Mouse (Mus musculus) A20 (cell line): ENCODE data around the gene Clgn.

Source experiments
- DNase-seq: peaks from one replicate; pipeline ENCODE4 v3.0.0-alpha.2; 2011; ENCODE audit warnings: low read depth, low spot score

The Clgn gene

DNA sequence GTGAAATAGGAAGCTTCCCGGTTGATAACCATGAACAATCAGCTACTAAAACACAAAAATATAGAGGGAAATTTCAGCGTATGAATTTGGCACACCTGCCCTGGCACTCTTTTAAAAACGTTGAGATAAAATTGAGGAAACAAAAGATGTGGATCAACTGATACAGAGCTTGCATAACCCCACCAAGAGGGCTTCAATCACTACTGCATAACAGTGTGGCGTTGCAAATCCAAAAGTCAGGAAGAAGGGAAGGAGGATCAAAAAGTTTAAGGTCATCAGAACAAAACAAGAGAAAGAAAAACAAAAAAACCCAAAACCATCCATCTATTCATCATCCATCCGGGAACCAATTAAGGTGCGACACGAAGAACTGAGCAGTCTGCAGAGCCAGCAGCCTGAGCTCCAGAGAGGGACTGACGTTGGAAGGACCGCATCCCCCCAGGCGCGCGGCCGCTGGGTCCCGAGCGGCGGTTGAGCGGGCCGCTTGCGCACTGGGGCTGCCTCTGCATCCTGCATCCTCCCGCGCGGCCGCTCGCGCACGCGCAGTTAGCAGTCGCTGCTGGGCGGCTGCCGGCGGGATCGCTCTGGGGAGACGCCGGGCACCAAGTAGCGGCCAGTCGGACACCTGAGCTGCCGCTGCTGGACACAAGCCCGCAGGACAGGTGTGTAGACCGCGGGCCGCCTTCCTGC is at the start of gene Clgn:
Gene Clgn, plus strand, starts transcription at position 552 of the 690 bp plus-strand sequence.
- peak; percentile 60 for DNase-seq

DNA sequence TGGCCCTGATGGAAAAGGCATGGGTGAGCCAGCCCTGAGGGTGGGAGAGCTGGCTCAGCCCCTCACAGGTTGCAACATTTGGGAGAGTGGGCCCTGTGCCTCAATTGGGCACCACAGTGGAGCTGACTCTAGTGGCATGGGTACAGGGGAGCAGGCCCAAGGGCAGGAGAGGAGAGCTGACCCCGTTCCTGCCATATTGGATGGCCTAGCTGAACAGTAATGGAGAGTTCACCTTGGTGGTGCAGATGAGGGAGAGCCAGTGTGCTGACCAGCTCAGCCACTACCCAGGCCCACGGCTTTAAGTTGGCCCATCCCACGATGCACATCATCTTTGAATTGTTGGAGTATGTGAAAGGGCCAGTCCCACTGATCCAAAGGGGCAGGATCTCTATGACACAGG is 47.6 kb upstream of the Clgn start:
- DNase-seq = no peak

DNA sequence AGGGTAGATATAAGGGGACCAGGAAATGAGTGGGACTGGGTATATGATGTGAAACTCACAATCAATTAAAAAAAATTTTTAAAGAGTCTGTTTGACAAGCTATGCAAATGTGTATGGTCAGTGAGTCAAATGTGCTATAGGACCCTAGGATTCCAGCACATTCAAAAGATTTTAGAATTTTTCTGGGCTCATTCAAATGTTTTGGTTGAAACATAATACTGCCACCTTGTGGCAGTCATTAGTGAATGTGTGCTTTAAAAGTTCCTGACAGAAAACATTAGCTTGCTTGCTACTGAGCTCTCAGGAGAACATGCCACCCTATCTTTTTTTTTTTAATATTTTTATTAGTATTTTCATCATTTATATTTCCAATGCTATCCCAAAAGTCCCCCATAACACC is 47.0 kb upstream of the Clgn start:
- peak; percentile 34 for DNase-seq

DNA sequence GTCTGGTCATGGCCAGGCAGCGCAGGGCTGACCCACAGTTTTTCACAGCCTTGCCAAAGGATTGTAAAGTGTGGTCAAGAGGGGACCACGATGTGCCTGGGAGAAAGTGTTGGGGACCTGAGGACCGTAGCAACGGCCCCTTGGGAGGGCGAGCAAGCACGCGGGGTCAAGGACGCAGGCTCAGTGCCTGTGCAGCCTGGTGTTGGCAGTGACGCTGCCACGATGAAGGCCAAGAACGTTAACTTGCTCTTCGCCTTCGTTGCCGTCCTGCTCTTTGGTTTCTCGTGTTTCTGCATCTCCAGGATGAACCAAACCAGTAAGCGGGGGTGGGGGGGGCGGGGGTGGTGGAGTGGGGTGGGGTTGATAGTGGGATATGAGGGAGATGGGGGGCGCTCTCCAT is 41.4 kb upstream of the Clgn start, which contains the start of gene Mgat4d:
Gene Mgat4d, plus strand, starts transcription at position 209 of the 400 bp plus-strand sequence.
- no peak for DNase-seq

DNA sequence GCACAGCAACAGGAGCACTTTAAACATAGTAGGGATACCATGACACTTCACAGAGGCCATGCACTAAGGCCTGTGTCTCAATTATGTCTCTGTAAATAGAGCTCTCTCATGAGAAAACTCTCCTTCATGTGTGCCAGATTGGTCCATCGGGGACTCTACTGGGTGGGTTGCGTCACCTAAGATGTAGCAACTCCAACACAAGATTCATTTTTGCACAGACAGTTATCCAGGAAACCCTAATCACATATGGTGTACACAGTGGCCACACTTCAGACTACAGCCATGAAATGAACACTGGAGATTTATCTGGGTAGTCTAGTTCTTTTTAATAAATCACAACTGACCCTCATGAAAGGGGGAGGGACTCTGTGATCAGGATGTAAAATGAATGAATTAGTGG is 38.4 kb upstream of the Clgn start:
- no peak for DNase-seq

DNA sequence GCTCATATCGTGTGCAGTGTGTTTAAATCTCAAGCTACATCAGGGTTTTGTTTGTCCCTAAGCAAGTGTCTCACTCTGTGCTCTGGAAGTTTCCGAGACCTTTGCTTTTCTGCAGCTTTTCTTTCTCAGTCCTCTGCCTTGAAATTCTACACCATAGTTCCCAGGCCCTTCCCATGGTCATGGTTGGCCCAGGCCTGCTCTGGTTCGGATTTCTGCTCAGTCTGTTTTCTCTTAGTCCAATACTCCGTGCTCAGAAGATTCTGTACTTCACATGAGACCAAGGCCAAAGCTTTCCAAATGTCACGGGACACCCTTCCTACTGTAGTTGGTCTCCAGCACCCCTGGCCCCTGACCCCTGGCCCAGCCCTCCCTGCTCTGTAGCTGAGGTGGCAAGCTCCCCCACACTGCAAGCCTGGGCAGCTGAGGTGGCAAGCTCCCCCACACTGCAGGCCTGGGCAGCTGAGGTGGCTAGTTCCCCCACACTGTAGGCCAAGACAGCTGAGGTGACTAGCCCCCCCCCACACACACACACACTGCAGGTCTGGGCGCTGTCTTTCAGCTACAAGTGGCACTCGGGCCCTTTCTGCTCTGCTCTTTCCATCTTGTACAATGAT is 26.4 kb upstream of the Clgn start:
- DNase-seq = no peak

DNA sequence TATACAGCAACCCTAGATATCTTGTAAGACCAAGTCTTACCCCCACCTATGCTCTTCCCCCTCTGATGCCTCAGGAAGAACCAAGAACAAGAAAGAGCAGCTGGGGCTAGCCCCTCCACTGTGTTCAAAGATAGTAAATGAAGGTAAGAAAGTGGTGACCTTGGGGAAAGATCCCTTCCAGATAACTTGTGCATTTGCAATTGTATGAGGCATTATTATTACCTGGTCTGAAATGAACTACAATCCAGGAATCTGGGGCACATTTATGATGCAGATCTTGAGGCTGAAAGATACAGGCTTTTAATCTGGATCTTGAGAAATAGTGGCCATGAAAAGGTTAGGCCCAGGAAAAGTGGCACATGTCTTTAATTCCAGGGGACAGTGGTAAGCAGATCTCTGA is 12.4 kb upstream of the Clgn start:
- no peak for DNase-seq

DNA sequence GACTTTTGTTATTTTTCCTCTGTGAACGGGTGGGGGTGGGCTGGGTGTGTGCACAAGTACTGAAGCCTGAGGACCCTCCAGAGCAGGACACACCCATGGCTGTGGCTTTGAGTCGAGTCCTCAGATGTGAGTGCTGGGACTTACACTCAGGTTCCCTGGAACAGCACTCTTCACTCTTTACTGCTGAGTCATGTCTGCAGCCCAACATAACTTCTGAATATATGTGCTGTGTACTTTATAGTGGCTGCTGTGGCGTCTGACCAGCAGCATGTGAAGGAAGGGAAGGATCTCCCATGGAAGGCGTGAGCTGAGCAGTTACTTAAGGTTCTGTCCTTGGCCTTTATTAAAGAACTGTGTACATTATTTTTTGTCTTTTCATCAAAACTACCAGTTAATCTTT is 9.5 kb upstream of the Clgn start:
- DNase-seq = no peak

DNA sequence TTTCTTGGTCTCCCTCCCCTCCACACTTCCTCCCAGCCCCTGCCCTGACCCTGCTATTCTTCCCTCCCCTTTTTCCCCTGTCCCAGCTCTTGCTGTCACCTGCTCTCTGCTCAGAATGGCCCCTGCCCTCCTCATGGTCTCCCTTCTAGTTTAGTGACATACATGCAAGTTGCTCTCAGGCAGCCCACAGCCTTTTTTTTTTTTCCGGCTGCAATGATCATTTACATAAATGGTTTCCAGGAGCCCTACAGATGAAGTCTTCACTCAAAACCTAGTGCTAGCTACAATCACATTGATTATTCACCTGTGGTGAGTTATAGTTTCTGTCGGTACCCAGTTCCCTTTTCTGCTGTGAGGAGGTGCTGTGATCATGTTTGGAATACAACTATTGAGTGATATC is 8.7 kb upstream of the Clgn start:
- DNase-seq = no peak

DNA sequence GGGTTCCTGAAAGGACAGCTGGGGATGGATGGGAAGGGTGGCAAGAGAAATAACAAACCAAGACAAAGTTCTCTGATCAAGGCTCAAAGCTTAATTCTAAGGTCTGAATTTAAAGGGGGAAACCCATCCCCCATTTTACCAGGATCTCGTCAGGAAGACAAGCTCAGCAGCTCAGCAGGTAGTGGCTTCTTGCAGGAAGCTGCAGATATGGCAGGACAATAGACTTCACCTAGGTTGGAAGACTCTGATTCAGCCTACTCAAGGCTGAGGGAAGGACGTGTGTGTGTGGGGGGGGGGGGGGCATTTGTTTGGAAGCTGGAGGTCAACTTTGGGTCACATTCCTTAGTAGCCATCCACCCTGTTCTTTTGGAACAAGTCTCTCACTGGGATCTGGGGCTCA is 6.8 kb upstream of the Clgn start:
- no peak for DNase-seq

DNA sequence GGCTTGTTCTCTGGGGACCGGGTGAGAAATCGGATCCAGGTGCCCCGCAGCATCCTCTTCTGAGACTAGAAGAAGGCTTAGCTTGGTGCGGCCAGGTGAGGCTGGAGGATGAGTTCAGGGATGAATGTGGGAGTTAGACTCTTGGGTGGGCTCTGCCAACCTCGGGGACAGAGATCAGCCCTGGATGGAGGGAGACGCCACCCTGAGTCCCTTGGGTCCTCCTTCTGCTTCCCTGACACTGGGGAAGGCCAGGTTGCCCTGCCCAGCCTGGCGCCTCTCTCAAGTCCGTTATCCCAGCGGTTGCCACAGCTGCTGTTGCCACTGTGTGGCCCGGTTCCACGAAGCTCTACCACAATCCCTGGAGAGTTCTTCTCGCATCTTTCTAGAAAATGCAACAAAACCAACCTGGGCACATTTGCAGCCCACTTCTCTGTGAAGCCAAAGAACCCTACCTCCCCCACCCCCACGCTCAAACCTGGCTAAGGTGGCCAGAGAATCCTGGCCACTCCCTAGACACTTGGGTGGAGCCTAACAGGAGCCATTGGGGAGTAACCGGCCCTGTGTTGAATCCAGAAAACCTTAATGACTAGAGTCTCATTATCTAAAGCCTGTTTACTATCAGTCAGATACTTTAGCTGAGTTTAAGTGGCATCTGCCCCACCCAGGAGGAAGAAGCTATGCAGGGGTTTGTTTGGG is 487 bp downstream of the Clgn start:
- no peak for DNase-seq

DNA sequence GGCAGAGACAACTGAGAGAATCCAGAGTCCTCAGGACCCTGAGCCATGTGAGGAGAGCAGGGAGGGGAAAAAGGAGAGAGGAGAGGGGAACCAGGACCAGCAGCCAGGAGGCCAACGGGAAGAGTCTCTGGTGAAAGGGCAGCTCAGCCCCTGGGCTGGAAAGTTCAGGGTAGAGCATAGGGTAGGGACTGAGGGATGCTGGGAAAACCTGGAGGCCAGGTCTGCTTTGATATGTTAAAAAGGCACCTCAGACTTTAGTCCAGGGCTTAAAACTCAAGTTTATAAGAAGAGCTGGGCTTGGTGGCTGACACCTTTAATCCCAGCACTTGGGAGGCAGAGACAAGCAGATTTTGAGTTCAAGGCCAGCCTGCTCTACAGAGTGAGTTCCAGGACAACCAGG is 2.9 kb downstream of the Clgn start:
- DNase-seq = no peak

DNA sequence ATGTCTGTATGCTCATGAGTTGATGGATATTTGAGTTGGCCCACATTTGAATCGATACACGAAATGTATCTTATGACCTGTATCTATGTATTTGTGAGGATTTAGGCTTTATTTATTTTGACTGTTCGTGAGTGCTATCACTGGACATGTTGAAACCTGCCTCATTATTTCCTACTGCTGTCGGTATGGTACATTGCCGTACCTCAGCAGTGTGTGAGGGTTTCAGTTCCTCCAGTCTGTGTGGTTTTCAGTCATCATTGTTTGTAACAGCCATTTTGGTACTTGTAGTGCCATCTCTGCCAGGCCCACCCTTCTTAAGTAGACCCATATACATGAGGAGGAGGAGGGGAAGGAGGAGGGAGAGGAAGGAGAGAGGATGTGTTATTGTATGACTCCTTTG is 4.7 kb downstream of the Clgn start:
- peak; percentile 72 for DNase-seq

DNA sequence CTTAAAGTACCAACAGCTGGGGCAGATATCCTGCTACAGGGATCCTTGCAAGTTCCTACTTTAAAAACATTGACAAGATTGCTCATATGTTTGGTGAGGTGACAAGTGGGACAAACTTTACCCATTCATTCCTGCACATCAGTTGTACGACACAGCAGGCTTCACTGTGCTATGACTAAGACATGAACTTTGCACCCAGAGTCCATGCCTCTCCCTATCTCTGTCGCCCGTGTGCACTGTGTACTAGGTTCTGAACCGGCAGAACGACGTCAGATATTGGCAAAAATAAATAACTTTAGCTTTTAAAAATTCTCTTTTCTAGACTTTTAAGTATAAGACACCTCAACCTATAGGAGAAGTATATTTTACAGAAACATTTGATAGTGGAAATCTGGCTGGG is 7.0 kb downstream of the Clgn start:
- DNase-seq = no peak

DNA sequence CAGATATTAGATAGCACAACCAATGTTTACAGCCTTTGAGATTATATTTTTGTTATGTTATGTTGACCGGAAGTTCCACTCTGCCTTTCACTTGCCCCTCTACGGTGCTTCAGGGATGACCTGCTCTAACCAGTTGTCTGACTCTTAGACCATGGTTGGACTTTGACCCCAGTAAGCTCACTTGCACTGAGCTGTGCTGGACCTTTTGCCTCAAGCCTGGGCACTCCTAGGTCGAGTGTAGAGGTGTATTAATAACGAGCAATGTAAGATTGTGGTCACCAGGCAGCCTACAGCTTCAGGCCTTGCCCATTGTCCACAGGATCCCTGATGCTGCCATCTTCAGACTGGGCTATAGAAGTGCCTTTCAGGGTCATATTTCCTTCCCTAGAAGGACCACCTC is 8.1 kb downstream of the Clgn start:
- no peak for DNase-seq

DNA sequence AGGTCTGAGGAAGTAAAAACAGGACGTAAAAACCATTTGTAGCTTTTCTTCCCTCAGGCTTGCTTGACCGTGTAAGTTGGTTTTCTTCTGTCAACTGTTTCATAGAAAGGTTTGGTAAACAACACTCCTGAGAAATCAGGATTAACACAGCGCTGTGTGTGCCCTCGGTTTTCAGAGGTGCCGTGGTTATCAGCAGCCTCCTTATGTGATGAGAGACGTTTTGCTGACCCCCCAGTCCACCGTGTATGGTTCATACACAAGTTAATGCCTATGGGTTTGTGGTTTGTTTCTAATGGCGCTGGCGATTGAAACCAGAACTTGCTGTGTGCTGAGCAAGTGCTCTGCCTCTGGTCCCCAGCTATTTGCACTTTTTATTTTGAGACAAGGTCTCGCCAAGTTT is 15.9 kb downstream of the Clgn start:
- no peak for DNase-seq

DNA sequence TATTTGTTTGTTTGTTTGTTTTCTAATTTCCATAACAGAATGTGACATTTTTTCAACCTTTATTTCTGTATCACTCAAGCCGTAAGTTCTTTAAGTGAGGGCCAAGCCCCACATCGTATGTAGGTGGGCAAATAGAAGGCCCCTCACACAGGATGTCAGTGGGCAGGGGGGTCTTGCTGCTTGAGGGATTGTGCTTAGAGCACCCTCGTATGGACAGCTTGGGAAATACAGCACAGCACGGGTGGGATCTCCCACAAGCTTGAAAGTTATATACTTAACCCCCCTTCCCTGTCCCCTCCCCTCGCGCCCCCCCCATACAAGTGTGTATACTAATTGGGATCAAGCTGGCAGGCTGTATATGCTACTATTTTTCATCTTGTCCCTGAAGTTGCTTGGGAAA is 17.2 kb downstream of the Clgn start:
- DNase-seq = peak; percentile 60

DNA sequence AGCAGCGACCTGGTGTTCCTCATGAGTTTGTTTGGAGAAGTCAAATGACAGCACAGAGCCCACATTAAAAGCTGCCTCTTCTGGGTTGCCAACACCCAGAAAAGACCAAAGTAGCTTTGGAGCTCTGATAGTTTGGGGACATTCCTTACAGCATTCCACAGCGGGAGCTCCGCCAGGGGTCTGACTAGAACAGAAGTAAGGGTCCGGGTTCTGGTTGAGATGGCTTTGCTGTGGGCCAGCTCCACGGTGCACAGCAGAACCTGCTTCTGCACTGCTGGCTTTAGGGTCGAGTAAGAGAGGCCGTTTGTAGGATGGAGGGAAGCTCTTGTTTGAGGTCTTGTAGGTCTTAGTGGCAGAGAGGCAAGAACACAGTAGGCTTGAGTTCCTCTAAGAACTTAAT is 18.8 kb downstream of the Clgn start:
- no peak for DNase-seq

DNA sequence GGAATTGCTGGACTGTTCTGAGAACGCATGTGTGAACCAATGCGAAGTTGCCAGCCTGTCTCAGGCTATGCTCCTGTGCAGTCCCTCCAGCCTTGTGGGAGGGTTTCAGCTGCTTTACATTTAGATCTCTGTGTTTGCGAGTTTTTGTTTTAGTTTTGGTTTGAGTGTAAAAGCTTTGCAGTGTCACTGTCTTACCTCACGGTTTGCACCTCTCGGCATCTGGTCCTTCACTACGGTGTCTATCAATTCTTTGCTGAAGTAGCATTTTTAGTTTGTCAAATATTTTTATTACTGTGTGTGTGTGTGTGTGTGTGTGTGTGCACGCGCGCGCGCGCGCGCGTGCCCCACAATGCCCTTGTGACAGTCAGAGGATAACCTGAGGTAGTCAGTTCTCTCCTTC is 27.2 kb downstream of the Clgn start:
- DNase-seq = peak; percentile 33

DNA sequence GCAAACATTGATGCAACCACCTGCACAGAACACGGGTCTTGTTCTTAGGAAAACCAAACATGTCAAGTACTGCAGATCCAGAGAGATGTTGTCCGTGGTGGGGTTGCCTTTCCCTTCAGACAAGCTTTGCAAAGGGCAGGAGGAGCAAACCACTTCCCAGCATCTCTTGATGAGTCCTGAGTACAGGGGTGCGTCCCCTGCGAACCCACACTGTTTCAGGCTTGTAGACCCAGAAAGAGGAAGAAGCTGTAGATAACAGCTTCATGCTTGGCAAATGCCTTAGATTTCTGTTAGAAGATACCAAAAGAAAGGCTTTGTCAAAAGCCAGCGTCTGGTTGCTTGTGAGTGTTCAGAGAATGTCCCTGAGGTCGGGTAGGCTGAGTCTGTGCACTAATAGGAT is 28.3 kb downstream of the Clgn start:
- no peak for DNase-seq

DNA sequence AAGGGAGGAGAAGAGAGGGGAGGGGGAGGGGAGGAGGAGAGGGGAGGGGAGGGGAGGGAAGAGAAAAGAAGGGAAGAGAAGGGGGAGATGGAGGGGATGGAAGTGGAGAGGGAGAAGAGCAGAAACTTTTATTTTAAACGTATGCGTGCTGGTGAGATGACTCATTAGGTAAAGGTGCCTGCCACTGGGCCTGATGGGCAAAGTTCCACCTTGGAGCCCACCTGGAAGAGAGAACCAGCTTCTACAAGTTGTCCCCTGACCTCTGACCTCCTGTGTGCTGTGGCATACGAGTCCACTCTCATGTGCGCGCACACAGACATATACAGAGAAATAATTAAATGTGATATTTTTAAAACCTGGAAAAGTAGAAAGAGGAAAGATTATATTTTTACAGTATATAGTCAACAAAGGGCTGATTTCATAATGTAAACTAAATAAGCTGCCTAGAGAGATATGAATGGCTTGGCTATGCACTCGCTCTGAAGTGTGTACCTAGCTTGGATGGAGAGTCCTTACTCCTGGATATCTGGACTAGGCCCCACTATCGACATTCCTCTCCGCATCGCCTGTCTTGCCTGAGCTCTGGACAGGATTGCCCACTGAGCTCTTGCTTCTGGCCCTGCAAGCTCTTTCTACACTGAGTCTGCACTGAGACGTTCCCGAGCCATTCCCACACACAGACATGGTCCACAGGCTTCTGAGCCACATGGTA is 29.3 kb downstream of the Clgn start:
- DNase-seq = no peak

DNA sequence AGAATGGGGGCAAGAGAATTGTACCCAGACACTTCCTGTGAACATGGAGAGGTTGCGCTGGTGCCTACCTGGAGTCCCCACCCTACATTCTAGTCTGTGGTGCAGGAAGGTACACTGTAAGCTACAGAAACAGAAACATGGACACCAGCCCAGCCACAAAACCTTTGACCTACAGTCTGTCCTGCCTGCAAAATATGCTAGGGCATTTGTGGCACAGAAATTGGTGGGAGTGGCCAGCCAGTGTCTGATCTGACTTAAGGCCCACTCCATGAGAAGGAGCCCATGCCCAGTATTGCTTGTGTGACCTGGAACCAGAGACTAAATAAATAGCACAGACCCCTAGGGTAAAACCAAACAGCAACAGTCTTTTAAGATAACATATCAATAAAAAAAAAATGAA is 31.7 kb downstream of the Clgn start:
- DNase-seq = no peak
